In genomic region chr12:72939616-72940015, GRCm38 (mm10) we compare ENCODE assay signal across 8 mouse cellular contexts. TPM values are rescaled to one million over a fixed set of nuclear protein-coding genes. Genes with fewer than 3 reads are reported as not detected.
DNase-seq lines count a peak whose midpoint lies in the region; ATAC-seq lines count a peak whose summit lies in the region.

TSS of gene Six6 (plus strand) at chr12:72939892.

- H3K4me1 ChIP-seq in kidney, embryonic 15.5 days, result peaks cover 12% of the 10 kb centered on the region
- peaks cover 5% of the 10 kb centered on the region; the same call in 1 of the 2 replicates for H3K4me1 ChIP-seq in intestine, embryonic 14.5 days (replicated peaks; ENCODE audit: control insufficient read depth, insufficient read depth, low read length)
- H3K4me1 ChIP-seq in neural tube, embryonic 12.5 days, result peaks cover 9% of the 10 kb centered on the region

- no peak within 1 kb of the TSS for H3K9ac ChIP-seq in kidney, embryonic 15.5 days
- no peak within 1 kb of the TSS for H3K9ac ChIP-seq in intestine, embryonic 14.5 days (ENCODE audit: low read length)
- H3K9ac ChIP-seq in neural tube, embryonic 12.5 days, result no peak within 1 kb of the TSS

- peaks cover 98% of the 10 kb centered on the region for H3K27me3 ChIP-seq in kidney, embryonic 15.5 days
- peaks cover 99% of the 10 kb centered on the region for H3K27me3 ChIP-seq in intestine, embryonic 14.5 days (replicated peaks; ENCODE audit: control insufficient read depth, insufficient read depth, low read length)
- peaks cover 83% of the 10 kb centered on the region for H3K27me3 ChIP-seq in neural tube, embryonic 12.5 days (replicated peaks)

- under 1% methylated on average over 28 of the region's 28 CpGs for WGBS in kidney, embryonic 15.5 days
- under 1% methylated on average over 28 of the region's 28 CpGs for WGBS in intestine, embryonic 14.5 days
- WGBS in neural tube, embryonic 12.5 days, result under 1% methylated on average over 28 of the region's 28 CpGs

- 0 out of 2 replicates have a peak, but pooled peaks have one; percentile 52 for ATAC-seq in kidney, embryonic 15.5 days (replicated peaks; ENCODE audit: low FRiP score)
- no peak for ATAC-seq in intestine, embryonic 14.5 days (replicated peaks; ENCODE audit: low FRiP score, low TSS enrichment, low read depth)
- ATAC-seq in neural tube, embryonic 12.5 days (ENCODE audit: low FRiP score, low read depth), result no peak

- peak within 1 kb of the TSS; percentile 45 for H3K4me2 ChIP-seq in kidney, embryonic 15.5 days
- peak within 1 kb of the TSS; percentile 15 for H3K4me2 ChIP-seq in intestine, embryonic 14.5 days (ENCODE audit: low read length)
- H3K4me2 ChIP-seq in neural tube, embryonic 12.5 days (replicated peaks), result peak within 1 kb of the TSS; percentile 38

- H3K9me3 ChIP-seq in kidney, embryonic 15.5 days (replicated peaks), result no peaks in the 10 kb centered on the region
- no peaks in the 10 kb centered on the region for H3K9me3 ChIP-seq in intestine, embryonic 14.5 days (ENCODE audit: control insufficient read depth, low read length)
- no peaks in the 10 kb centered on the region for H3K9me3 ChIP-seq in neural tube, embryonic 12.5 days

- H3K4me3 ChIP-seq in kidney, embryonic 15.5 days (replicated peaks), result peak within 1 kb of the TSS; percentile 19
- no peak within 1 kb of the TSS for H3K4me3 ChIP-seq in intestine, embryonic 14.5 days (ENCODE audit: low read depth, low read length)
- H3K4me3 ChIP-seq in neural tube, embryonic 12.5 days, result no peak within 1 kb of the TSS

- no peak for DNase-seq in kidney, postnatal 36 days
- peak; percentile 76 for DNase-seq in embryo, embryonic 9.5 days (ENCODE audit: extremely low spot score)
- peak; percentile 75 for DNase-seq in intestine, embryonic 14.5 days (ENCODE audit: low spot score)
- DNase-seq in spleen, adult 12 weeks (ENCODE audit: low spot score), result no peak
- DNase-seq in adipocyte (ENCODE audit: low spot score), result no peak
- DNase-seq in spleen, postnatal 36 days (ENCODE audit: low spot score in 2 of 2), result no peak

- H3K27ac ChIP-seq in kidney, embryonic 15.5 days, result no peak within 1 kb of the TSS
- H3K27ac ChIP-seq in intestine, embryonic 14.5 days (ENCODE audit: low read depth), result no peak within 1 kb of the TSS
- H3K27ac ChIP-seq in neural tube, embryonic 12.5 days, result no peak within 1 kb of the TSS

- H3K36me3 ChIP-seq in kidney, embryonic 15.5 days, result no peaks in the 10 kb centered on the region
- no peaks in the 10 kb centered on the region for H3K36me3 ChIP-seq in intestine, embryonic 14.5 days (ENCODE audit: control insufficient read depth, insufficient read depth, low read length)
- H3K36me3 ChIP-seq in neural tube, embryonic 12.5 days, result no peaks in the 10 kb centered on the region

RNA-seq across cellular contexts. Expression of gene Six6, which starts in this region (rescaled TPM):
- not detected in 2 replicates for polyA plus RNA-seq in kidney, embryonic 15.5 days (2015; fragmentation: Nextera tagmentation; extraction: Ambion mirVana)
- polyA plus RNA-seq in intestine, embryonic 14.5 days (2014; fragmentation: Nextera tagmentation; extraction: Ambion mirVana), result not detected in 2 replicates
- polyA plus RNA-seq in neural tube, embryonic 12.5 days (2016; fragmentation: Nextera tagmentation; extraction: Ambion mirVana), result not detected in 2 replicates

Comparison
In these comparisons a context has a peak if more than half of its experiments do, and no peak if none do; other contexts are left out.
1. Peak in ATAC-seq, H3K4me3 ChIP-seq and H3K4me2 ChIP-seq in kidney, embryonic 15.5 days; RNA of the gene not detected or under 1 TPM.
2. Peak in DNase-seq and H3K4me2 ChIP-seq in intestine, embryonic 14.5 days; RNA of the gene not detected or under 1 TPM.